Comparison of ENCODE assay signal across 7 mouse cellular contexts in genomic region chr6:53958321-53958720, GRCm38 (mm10). TPM values are rescaled to one million over a fixed set of nuclear protein-coding genes. Genes with fewer than 3 reads are reported as not detected.
DNase-seq lines count a peak whose midpoint lies in the region; ATAC-seq lines count a peak whose summit lies in the region.

No protein-coding gene starts in this region.

- no peak overlapping the region for H3K4me3 ChIP-seq in intestine, embryonic 16.5 days (ENCODE audit: low read length)
- no peak overlapping the region for H3K4me3 ChIP-seq in midbrain, embryonic 12.5 days

- WGBS in intestine, embryonic 16.5 days = 16% methylated on average over 7 of the region's 7 CpGs
- WGBS in midbrain, embryonic 12.5 days = 20% methylated on average over 7 of the region's 7 CpGs

- DNase-seq in adrenal gland, adult 8-10 months = peak; percentile 64
- peak; percentile 92 for DNase-seq in embryo, embryonic 10.5 days (ENCODE audit: low spot score)
- peak; percentile 74 to 75 for DNase-seq in gastrocnemius, postnatal 36 days
- DNase-seq in left cerebral cortex, postnatal 36 days (ENCODE audit: low spot score in 2 of 2) = peak; percentile 65 to 66
- peak; percentile 12 to 40 for DNase-seq in spleen, postnatal 14 days (ENCODE audit: low spot score in 2 of 2)

- intact Hi-C loops in gastrocnemius, postnatal 36 days (cut with DNase I) = loop anchor here (5.0 kb wide), 1 partner anchor 161 kb away; no protein-coding TSS in a partner anchor
- intact Hi-C loops in left cerebral cortex, postnatal 36 days (cut with DNase I) = loop anchor here (5.0 kb wide), 3 partner anchors 76 to 176 kb away; no protein-coding TSS in a partner anchor

- ATAC-seq in intestine, embryonic 16.5 days = peak; percentile 45; the same call in 1 of the 2 replicates
- ATAC-seq in midbrain, embryonic 12.5 days (ENCODE audit: low FRiP score, low read depth) = peak; percentile 49; the same call in 1 of the 2 replicates

- no peak overlapping the region for H3K27ac ChIP-seq in intestine, embryonic 16.5 days (ENCODE audit: low read length)
- H3K27ac ChIP-seq in midbrain, embryonic 12.5 days (replicated peaks) = no peak overlapping the region

- no peaks in the 10 kb centered on the region for H3K36me3 ChIP-seq in intestine, embryonic 16.5 days (ENCODE audit: control insufficient read depth, insufficient read depth, low read length)
- H3K36me3 ChIP-seq in midbrain, embryonic 12.5 days = no peaks in the 10 kb centered on the region

- no peaks in the 10 kb centered on the region for H3K27me3 ChIP-seq in intestine, embryonic 16.5 days (replicated peaks; ENCODE audit: control insufficient read depth, insufficient read depth, low read length)
- peaks cover 18% of the 10 kb centered on the region for H3K27me3 ChIP-seq in midbrain, embryonic 12.5 days

- H3K9ac ChIP-seq in intestine, embryonic 16.5 days (ENCODE audit: low read depth, low read length) = no peak overlapping the region
- H3K9ac ChIP-seq in midbrain, embryonic 12.5 days (replicated peaks) = no peak overlapping the region

- H3K9me3 ChIP-seq in intestine, embryonic 16.5 days (ENCODE audit: control insufficient read depth, low read length) = no peaks in the 10 kb centered on the region
- no peaks in the 10 kb centered on the region for H3K9me3 ChIP-seq in midbrain, embryonic 12.5 days

- H3K4me2 ChIP-seq in intestine, embryonic 16.5 days (ENCODE audit: low read depth, low read length) = peak overlapping the region; percentile 24; the same call in 1 of the 2 replicates
- peak overlapping the region; percentile 28; the same call in 1 of the 2 replicates for H3K4me2 ChIP-seq in midbrain, embryonic 12.5 days (replicated peaks)

- no peaks in the 10 kb centered on the region for H3K4me1 ChIP-seq in intestine, embryonic 16.5 days (ENCODE audit: control insufficient read depth, insufficient read depth, low read length)
- H3K4me1 ChIP-seq in midbrain, embryonic 12.5 days = no peaks in the 10 kb centered on the region

RNA-seq across cellular contexts. Expression of gene Cpvl, which starts 20.1 kb away (rescaled TPM):
- total RNA-seq in adrenal gland, adult 8-10 months (2022) = not detected
- not detected for total RNA-seq in gastrocnemius, postnatal 36 days (2021)
- polyA plus RNA-seq in intestine, embryonic 16.5 days (2015; fragmentation: Nextera tagmentation; extraction: Ambion mirVana) = 0.09 and 0.34 TPM in 2 replicates
- total RNA-seq in left cerebral cortex, postnatal 36 days (2021) = not detected
- 0.25 TPM in 1 of 2 replicates, not detected in the other for polyA plus RNA-seq in midbrain, embryonic 12.5 days (2016; fragmentation: Nextera tagmentation; extraction: Ambion mirVana)

Comparison
In these comparisons a context has a peak if more than half of its experiments do, and no peak if none do; other contexts are left out.
1. DNase-seq: peak in every context shown above with its lines; median percentile 92 in embryo, embryonic 10.5 days; 74 in gastrocnemius, postnatal 36 days; 66 in left cerebral cortex, postnatal 36 days; 64 in adrenal gland, adult 8-10 months; 26 in spleen, postnatal 14 days.